Mouse (Mus musculus) forebrain, embryonic 16.5 days (tissue): ENCODE results near the gene Kcna5. TPM values are rescaled to one million over a fixed set of nuclear protein-coding genes. Genes with fewer than 3 reads are reported as not detected.

Source experiments
- ATAC-seq: fragments of 200-750 bp; cut with Nextera tagmentation; 2 replicates; pipeline ENCODE4 v1.8.0; 2017; ENCODE audit warnings: mild to moderate bottlenecking, moderate library complexity
- H3K27ac ChIP-seq: fragments of 300-500 bp; sonication (generic); 2 replicates; pipeline ENCODE4 v1.5.1; 2014; ENCODE audit warnings: low read length, control low read depth
- H3K27me3 ChIP-seq: fragments of 300-500 bp; sonication (generic); replicated peaks from 2 replicates; pipeline ENCODE4 v1.6.1; 2014; ENCODE audit warnings: low read length; ENCODE audit not compliant: control insufficient read depth, insufficient read depth
- H3K36me3 ChIP-seq: fragments of 300-500 bp; sonication (generic); 2 replicates; pipeline ENCODE4 v1.6.1; 2014; ENCODE audit not compliant: control insufficient read depth, insufficient read depth
- H3K4me1 ChIP-seq: fragments of 300-500 bp; sonication (generic); replicated peaks from 2 replicates; pipeline ENCODE4 v1.6.1; 2014; ENCODE audit warnings: low read length; ENCODE audit not compliant: control insufficient read depth, insufficient read depth
- H3K4me2 ChIP-seq: fragments of 300-500 bp; sonication (generic); 2 replicates; pipeline ENCODE4 v1.6.1; 2014; ENCODE audit warnings: mild to moderate bottlenecking, low read length, control low read depth
- H3K4me3 ChIP-seq: fragments of 300-500 bp; sonication (generic); replicated peaks from 2 replicates; pipeline ENCODE4 v1.5.1; 2014; ENCODE audit warnings: mild to moderate bottlenecking, low read length, control low read depth
- H3K9ac ChIP-seq: fragments of 300-500 bp; sonication (generic); replicated peaks from 2 replicates; pipeline ENCODE4 v1.6.1; 2014; ENCODE audit warnings: low read depth, low read length, control low read depth
- H3K9me3 ChIP-seq: fragments of 300-500 bp; sonication (generic); 2 replicates; pipeline ENCODE4 v1.6.1; 2016; ENCODE audit warnings: low read length; ENCODE audit not compliant: control insufficient read depth
- WGBS: fragments of 180-500 bp; shearing (Covaris S2); extraction: QIAGEN DNeasy Blood & Tissue Kit; methylation state at CpG from one replicate; pipeline ENCODE4 v1.1.7; 2014; 5-methylcytosine and 5-hydroxymethylcytosine counted together
- polyA plus RNA-seq: library from polyadenylated mRNA; unstranded; fragments of >200 nt; fragmentation: Nextera tagmentation; extraction: Ambion mirVana; gene quantifications from 2 replicates; pipeline ENCODE4 v1.2.1, GENCODE M21; 2015

Kcna5 gene
- polyA plus RNA-seq, 1 experiment from 2014 or later = 2.4 TPM

DNA sequence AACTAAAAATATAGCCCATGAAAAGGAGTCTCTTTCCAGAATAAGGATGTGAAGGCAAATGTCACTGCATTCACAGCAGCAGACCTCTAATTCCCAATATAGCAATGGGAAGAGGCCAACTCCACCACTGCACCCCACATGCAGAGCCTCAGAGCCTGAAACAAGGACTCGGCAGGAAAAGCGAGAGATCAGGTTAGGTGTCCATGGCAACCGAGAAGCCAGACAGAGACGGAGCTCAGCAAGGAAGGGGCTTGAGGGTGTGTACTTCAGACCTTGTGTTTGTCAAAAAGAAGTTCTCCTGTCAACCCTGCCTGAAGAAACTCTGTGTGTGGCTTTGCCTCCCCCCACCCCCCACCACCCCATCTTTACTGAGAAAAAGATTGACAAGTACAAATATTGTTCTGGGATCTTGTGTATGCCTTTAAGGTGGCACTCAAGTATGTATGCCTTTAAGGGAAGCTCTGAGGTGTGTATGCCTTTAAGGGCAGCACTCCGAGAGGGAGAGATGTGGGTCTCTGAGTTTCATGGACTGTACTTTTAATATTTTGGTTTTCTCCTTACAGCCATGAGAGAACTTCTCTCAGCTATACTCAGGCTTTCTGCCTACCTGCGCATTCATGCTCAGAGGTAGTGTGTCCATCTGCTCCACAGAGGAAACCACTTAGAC lies 37.9 kb downstream of the Kcna5 start:
- Histone ChIP-seq H3K27me3 (no peaks in the 10 kb centered on the region), H3K27ac (no peak overlapping the region), H3K4me3 (no peak overlapping the region), H3K36me3 (no peaks in the 10 kb centered on the region), H3K4me1 (no peaks in the 10 kb centered on the region), H3K9ac (no peak overlapping the region), H3K4me2 (no peak overlapping the region), H3K9me3 (peaks cover 3% of the 10 kb centered on the region; the same call in 1 of the 2 replicates)
- peak; percentile 31; the same call in 1 of the 2 replicates for ATAC-seq
- 26% methylated on average over 6 of the region's 6 CpGs for WGBS

DNA sequence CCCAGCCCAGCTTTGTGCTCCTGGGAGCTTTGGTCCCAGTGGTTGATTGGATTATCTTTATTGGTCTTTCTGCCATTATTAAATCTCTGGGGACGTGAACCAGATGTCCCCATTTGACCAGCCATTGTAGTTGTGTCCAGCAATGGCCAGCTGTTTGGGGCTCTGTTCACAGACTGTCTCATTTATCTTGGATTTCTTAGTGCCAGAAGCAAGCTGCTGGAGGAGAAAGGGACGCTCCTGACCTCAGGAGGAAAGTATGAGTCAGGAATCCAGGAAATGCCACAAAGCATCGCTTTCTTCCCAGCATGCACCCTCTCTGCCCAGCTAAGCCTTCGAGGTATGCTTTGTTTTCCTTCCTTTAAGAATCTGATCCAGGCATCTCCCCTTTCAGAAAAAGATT lies 48.1 kb downstream of the Kcna5 start:
- Histone ChIP-seq H3K27me3 (no peaks in the 10 kb centered on the region), H3K9me3 (no peaks in the 10 kb centered on the region), H3K4me2 (no peak overlapping the region), H3K27ac (no peak overlapping the region), H3K4me3 (no peak overlapping the region), H3K4me1 (no peaks in the 10 kb centered on the region), H3K36me3 (no peaks in the 10 kb centered on the region), H3K9ac (no peak overlapping the region)
- no peak for ATAC-seq
- 17% methylated on average over 4 of the region's 4 CpGs for WGBS

DNA sequence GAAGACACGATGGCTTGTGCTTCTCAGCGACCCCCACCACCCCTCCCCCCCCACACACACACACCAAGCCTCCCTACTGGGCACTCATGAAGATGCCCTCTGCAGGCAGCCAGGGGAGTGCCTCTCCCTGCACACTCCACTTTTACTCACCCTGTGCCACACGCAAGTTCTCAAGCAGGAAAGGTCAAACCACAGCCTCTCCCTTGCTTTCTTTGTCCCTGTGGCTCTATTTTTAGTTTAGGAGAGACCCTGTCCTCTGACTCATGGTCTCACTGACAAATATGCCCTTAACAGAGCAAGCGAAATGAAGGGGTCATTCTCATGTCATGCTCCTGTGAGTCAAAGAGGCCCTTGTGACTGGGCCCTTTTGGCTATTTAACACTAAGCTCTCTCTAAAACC lies 50.3 kb downstream of the Kcna5 start:
- Histone ChIP-seq H3K4me1 (no peaks in the 10 kb centered on the region), H3K27me3 (no peaks in the 10 kb centered on the region), H3K9ac (no peak overlapping the region), H3K27ac (no peak overlapping the region), H3K9me3 (no peaks in the 10 kb centered on the region), H3K4me3 (no peak overlapping the region), H3K36me3 (no peaks in the 10 kb centered on the region), H3K4me2 (no peak overlapping the region)
- 62% methylated on average over 4 of the region's 4 CpGs for WGBS
- ATAC-seq = no peak

DNA sequence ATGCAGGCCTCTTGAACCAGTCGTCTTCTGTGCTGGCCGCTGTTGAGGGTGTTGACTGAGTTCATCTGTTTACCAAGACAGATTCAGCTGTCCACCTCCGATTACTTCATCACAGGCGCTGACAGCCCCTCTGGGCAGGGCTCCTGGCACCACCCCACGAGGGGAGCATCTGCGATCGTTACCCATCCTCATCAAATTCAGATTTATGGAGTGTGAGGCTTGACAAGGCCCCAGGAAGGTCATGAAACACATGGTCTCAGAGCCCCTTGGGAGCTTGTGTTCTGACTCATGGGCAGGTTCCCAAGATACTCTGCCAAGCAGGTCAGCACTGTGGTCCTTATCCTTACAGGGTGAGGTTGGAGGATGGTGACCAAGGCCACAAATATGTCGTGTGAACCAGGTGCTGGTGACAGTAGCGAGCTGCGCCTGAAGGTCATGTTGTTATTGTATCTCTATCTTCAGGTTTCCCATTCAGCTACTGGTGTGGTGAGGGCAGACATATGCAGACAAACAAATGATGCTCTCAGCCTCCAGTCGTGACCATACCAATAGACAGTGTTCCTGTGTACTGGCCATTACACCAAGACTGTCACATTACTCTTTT lies 51.8 kb downstream of the Kcna5 start:
- H3K4me2 ChIP-seq = no peak overlapping the region
- H3K4me1 ChIP-seq = no peaks in the 10 kb centered on the region
- no peak overlapping the region for H3K4me3 ChIP-seq
- no peaks in the 10 kb centered on the region for H3K27me3 ChIP-seq
- H3K27ac ChIP-seq = no peak overlapping the region
- no peaks in the 10 kb centered on the region for H3K36me3 ChIP-seq
- H3K9ac ChIP-seq = no peak overlapping the region
- WGBS = 84% methylated on average over 11 of the region's 11 CpGs
- ATAC-seq = no peak
- no peaks in the 10 kb centered on the region for H3K9me3 ChIP-seq

Other genes with a start within 250 kb of the Kcna5 start
- 4.5 and 4.9 TPM in 2 replicates for gene Kcna1, start 111.0 kb upstream of the Kcna5 start, polyA plus RNA-seq
- gene Kcna6, start 205.3 kb upstream of the Kcna5 start, polyA plus RNA-seq = 14.2 and 16.8 TPM in 2 replicates